Mouse (Mus musculus) heart, adult 2 months (tissue): Measurements from ENCODE around the gene Sox30. TPM values are rescaled to one million over a fixed set of nuclear protein-coding genes. Genes with fewer than 3 reads are reported as not detected.

Source experiments
- DNase-seq, 2 experiments: peaks; one replicate each; pipeline ENCODE4 v3.0.0; 2021
- H3K27ac ChIP-seq: fragments of 200-600 bp; 2 replicates; pipeline ENCODE4 v1.8.1; 2022
- H3K27me3 ChIP-seq: fragments of 200-500 bp; 2 replicates; pipeline ENCODE4 v1.6.1; 2012; ENCODE audit warnings: mild to moderate bottlenecking, low read length, inconsistent platforms, mixed read lengths; ENCODE audit not compliant: control insufficient read depth, insufficient read depth
- H3K36me3 ChIP-seq: fragments of 200-500 bp; 2 replicates; pipeline ENCODE4 v1.6.1; 2012; ENCODE audit warnings: low read length, inconsistent platforms; ENCODE audit not compliant: control insufficient read depth, insufficient read depth
- H3K4me1 ChIP-seq: fragments of 200-500 bp; 2 replicates; pipeline ENCODE4 v1.6.1; 2011; ENCODE audit warnings: low read length; ENCODE audit not compliant: control insufficient read depth, insufficient read depth
- H3K4me3 ChIP-seq: fragments of 200-600 bp; 2 replicates; pipeline ENCODE4 v1.8.1; 2022
- H3K79me2 ChIP-seq: fragments of 200-500 bp; replicated peaks from 2 replicates; pipeline ENCODE4 v1.6.1; 2012; ENCODE audit warnings: mild to moderate bottlenecking, inconsistent platforms, low read length, moderate library complexity, mixed read lengths; ENCODE audit not compliant: control insufficient read depth, insufficient read depth
- H3K9ac ChIP-seq: fragments of 200-500 bp; 2 replicates; pipeline ENCODE4 v1.6.1; 2012; ENCODE audit warnings: low read depth, mild to moderate bottlenecking, control low read depth, inconsistent platforms, low read length, mixed read lengths
- CTCF ChIP-seq: fragments of 200-600 bp; IDR thresholded peaks from 2 replicates; pipeline ENCODE4 v1.8.1; 2022; ENCODE audit warnings: antibody characterized with exemption, mild to moderate bottlenecking, moderate library complexity
- EP300 ChIP-seq: fragments of 200-500 bp; IDR thresholded peaks from 2 replicates; pipeline ENCODE4 v1.6.1; 2011; ENCODE audit warnings: low read depth, low read length, control low read depth; ENCODE audit not compliant: insufficient read depth
- POLR2A ChIP-seq: fragments of 200-500 bp; IDR thresholded peaks from 2 replicates; pipeline ENCODE4 v1.6.1; 2011; ENCODE audit warnings: mild to moderate bottlenecking, low read depth, low read length, control low read depth; ENCODE audit not compliant: insufficient read depth
- WGBS: fragments of 180-500 bp; shearing (Covaris S2); methylation state at CpG from one replicate; pipeline ENCODE4 v1.1.7; 2018; 5-methylcytosine and 5-hydroxymethylcytosine counted together
- intact Hi-C: fragments of 180-260 bp; cut with DNase I; formaldehyde crosslinking; loops from one replicate; pipeline ENCODE4 v1.15.1; 2025
- polyA plus RNA-seq: library from polyadenylated mRNA; depleted of rRNA; stranded (reverse); fragments of >200 nt; gene quantifications from 2 replicates; pipeline ENCODE4 v1.2.3, GENCODE M21; 2012
- total RNA-seq, 2 experiments: library from RNA; stranded (reverse); gene quantifications; 2 replicates each; pipeline ENCODE4 v1.2.3; 2021

Gene Sox30
- total and polyA plus RNA-seq, 3 experiments, result 0.14 to 0.18 (median 0.16) TPM

DNA sequence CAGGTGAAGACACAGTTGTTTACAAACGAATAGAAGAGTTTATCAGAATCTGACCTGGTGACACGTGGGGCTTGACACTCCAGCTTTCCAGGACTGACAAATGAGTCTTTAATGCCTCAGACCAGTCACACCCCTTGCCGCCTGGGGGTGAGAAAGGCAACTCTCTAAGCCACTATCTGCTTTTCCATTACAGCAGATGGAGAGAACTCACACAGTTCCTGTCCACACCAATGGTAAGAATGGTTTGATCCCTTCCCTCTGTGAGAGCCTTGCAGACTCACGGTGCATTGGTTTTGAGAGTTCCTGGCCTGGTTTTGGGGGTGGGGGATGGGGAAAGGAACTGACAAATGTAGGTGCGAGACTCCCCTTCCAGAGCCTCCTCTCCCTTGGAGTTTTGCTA lies 74.2 kb downstream of the Sox30 start:
- H3K9ac ChIP-seq, result no peak overlapping the region
- no peaks in the 10 kb centered on the region for H3K79me2 ChIP-seq
- no peak for TF ChIP-seq CTCF
- no peak for TF ChIP-seq EP300
- no peak for TF ChIP-seq POLR2A
- intact Hi-C loops, result loop anchor here (5.0 kb wide), 1 partner anchor 37 kb away; no protein-coding TSS in a partner anchor
- WGBS, result 81% methylated on average over 5 of the region's 5 CpGs
- H3K36me3 ChIP-seq, result peaks cover 9% of the 10 kb centered on the region
- no peak overlapping the region for H3K27ac ChIP-seq
- H3K4me1 ChIP-seq, result no peaks in the 10 kb centered on the region; the same call in 1 of the 2 replicates
- no peak overlapping the region for H3K4me3 ChIP-seq
- H3K27me3 ChIP-seq, result no peaks in the 10 kb centered on the region
- DNase-seq, result no peak

DNA sequence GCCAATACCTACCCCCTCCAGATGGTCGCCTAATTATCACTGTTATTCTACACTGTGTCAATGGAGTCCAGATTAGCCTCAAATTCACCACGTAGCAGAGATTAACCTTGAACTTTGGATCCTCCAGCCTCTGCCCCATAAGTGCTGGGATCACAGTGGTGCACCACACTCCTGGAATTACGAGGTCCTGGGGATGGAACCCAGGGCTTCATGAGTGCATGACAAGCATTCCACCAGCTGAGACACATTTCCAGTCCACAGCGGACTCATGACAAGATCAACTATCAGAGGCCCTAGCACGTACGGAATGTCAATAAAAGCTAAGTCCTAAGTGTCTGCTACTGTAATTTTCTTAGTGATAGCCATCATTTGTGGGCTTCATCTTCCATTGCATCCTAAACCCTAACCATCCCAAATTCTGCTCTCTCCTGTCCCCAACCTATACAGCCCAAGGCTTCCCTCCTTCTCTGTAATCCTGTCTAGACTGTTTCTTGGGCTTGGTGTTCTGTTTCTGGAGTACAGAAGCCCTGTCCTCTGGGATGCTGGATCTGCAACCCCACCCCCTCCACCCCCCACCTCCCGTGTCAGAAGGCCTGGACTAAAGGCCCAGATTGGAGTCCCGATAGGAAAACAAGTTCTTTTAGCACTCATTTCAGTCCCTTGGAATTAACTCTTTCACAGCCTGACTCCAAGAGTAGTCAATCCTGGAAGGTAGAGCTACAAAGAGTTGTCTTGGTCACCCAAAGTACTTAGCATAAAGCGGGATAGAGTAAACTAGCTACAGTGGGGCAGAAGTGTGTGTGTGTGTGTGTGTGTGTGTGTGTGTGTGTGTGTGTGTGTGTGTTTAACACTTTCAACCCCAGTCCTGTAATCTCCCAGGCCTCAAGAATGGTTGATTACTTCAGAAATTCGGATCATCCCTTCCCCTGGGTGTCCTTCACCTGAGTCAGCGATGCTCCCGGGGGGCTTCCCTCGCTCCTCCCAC lies 75.1 kb downstream of the Sox30 start:
- H3K4me1 ChIP-seq, result peaks cover 3% of the 10 kb centered on the region
- H3K4me3 ChIP-seq, result peak overlapping the region; percentile 84
- intact Hi-C loops, result loop anchor here (5.0 kb wide), 1 partner anchor 38 kb away; no protein-coding TSS in a partner anchor
- no peak for DNase-seq
- TF ChIP-seq POLR2A (no peak), EP300 (no peak), CTCF (no peak)
- peak overlapping the region; percentile 91 for H3K9ac ChIP-seq
- H3K36me3 ChIP-seq, result peaks cover 9% of the 10 kb centered on the region
- H3K27me3 ChIP-seq, result no peaks in the 10 kb centered on the region
- WGBS, result 37% methylated on average over 13 of the region's 13 CpGs
- H3K79me2 ChIP-seq, result 0 out of 2 replicates have a peak, but pooled peaks cover 2% of the 10 kb centered on the region
- H3K27ac ChIP-seq, result peak overlapping the region; percentile 90

DNA sequence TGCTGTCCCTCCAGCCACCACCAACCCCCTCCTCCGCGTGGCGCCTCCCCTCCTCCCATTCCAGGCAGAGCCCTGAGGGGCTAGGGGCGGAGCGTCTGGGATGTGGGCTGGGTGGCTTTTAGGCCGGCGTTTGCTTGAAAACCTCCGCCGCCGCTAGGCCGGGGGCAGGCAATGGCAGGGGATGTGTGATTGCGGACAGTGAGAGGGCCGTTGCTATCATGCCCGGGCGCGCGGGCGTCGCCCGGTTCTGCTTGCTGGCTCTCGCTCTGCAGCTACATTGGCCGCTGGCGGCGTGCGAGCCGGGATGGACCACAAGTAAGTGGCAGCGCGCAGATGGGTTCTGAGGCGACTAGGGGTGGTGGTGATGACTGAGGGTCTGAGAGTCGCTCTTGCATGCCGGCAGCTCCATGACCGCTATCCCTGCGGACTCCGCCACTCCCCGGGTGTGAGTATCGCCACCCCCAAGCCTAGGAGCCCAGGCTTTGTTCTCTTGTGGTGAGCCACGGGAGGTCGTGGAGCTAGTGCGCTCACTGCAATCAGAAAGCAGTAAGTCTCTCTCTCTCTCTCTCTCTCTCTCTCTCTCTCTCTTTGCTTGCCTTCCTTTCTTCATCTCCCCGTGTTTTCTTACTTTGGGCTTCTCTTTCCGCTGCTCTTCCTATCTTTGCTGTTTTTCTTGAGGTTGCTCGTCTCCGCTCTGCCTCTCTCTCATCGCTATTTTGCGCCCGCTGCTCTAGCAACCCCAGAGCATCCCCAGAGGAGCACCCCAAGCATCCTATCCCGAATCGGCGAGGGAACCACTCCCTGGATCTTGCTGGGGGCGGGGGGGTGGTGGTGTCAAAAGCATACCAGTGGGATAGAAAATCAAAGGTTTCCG lies 76.0 kb downstream of the Sox30 start, which contains the start of gene Adam19:
Gene Adam19, plus strand, starts transcription at position 97 of the 874 bp plus-strand sequence.
- WGBS, result under 1% methylated on average over 51 of the region's 51 CpGs

DNA sequence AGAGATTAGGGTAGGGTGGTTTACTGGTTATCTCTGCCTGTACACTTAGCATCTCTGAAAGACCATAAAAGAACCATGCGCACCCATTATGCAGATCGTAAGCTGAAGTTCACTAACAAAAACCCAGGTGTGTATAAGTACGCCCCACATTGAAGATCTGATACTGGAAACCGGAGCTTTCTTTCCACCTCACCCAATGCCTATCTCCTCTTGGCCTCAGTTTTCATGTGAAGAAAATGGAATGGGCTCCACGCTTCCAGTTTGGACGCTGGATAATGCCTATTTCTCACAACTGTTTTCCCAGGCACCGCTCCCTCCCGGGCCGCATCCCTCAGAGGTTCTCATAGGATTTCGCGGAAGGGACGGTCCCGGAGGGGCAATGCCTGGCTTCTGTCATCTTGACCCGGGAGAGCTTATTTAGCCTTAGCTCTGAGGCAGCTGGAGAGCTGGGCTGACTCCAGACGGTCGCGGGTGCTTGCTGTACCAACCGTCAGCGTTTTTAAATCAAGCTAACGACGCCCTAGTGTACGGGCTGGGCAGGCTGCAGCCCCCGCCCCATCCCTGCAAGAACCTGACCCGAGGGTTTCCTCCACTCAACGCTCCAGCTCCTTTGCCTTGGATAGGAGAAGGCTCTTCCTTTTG lies 76.8 kb downstream of the Sox30 start:
- peaks cover 9% of the 10 kb centered on the region for H3K4me1 ChIP-seq
- peak overlapping the region; percentile 90 for H3K27ac ChIP-seq
- peaks cover 14% of the 10 kb centered on the region for H3K36me3 ChIP-seq
- H3K79me2 ChIP-seq, result 0 out of 2 replicates have a peak, but pooled peaks cover 2% of the 10 kb centered on the region
- peak; percentile 67 to 73 for DNase-seq
- intact Hi-C loops, result no loop called here
- peak overlapping the region; percentile 91 for H3K9ac ChIP-seq
- WGBS, result under 1% methylated on average over 25 of the region's 25 CpGs
- H3K4me3 ChIP-seq, result peak overlapping the region; percentile 84
- H3K27me3 ChIP-seq, result no peaks in the 10 kb centered on the region
- TF ChIP-seq POLR2A (0 out of 2 replicates have a peak, but pooled peaks have one; percentile 24), CTCF (no peak)

More for the DNA sequence above, 76.0 kb downstream of the Sox30 start, which contains the start of gene Adam19:
- Histone ChIP-seq H3K79me2 (0 out of 2 replicates have a peak, but pooled peaks cover 2% of the 10 kb centered on the region), H3K36me3 (peaks cover 9% of the 10 kb centered on the region), H3K4me1 (peaks cover 8% of the 10 kb centered on the region), H3K9ac (peak within 1 kb of the TSS; percentile 91), H3K27me3 (no peaks in the 10 kb centered on the region), H3K27ac (peak within 1 kb of the TSS; percentile 90), H3K4me3 (peak within 1 kb of the TSS; percentile 84)
- intact Hi-C loops, result no loop called here
- peak; percentile 37 for TF ChIP-seq CTCF
- no peak for TF ChIP-seq EP300
- TF ChIP-seq POLR2A, result peak; percentile 71; the same call in 1 of the 2 replicates
- peak; percentile 86 to 88 for DNase-seq

DNA sequence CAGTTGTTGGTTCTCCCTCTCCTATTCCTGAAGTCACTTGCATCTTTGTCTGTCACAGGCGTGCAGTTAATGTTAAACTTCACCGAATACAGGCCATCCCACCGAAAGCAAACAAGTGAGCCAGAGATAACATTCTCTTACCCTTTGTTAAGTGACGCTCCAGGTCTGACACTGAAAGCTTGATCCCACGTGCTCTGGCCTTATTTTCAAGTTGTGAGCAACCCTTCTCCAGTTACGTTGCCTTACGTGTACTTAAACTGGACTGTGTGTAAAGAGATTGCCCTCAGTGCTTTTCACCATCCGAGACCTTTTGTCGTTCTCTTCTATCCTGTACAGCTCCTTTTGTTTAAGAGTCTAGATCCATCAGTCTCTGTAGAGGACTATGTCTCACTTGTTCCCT lies 77.9 kb downstream of the Sox30 start:
- Histone ChIP-seq H3K36me3 (peaks cover 21% of the 10 kb centered on the region), H3K4me1 (peaks cover 15% of the 10 kb centered on the region), H3K4me3 (peak overlapping the region; percentile 84), H3K27ac (peak overlapping the region; percentile 90), H3K79me2 (0 out of 2 replicates have a peak, but pooled peaks cover 2% of the 10 kb centered on the region), H3K27me3 (no peaks in the 10 kb centered on the region), H3K9ac (peak overlapping the region; percentile 63)
- TF ChIP-seq EP300, result no peak
- no peak for TF ChIP-seq POLR2A
- no peak for TF ChIP-seq CTCF
- peak in 1 of 2 experiments; percentile 41 for DNase-seq
- intact Hi-C loops, result no loop called here
- WGBS, result 7% methylated on average over 9 of the region's 9 CpGs
